Mouse (Mus musculus): Measurements from ENCODE around the gene L3mbtl1. TPM values are rescaled to one million over a fixed set of nuclear protein-coding genes. Genes with fewer than 3 reads are reported as not detected.

The L3mbtl1 gene
- polyA plus RNA-seq, 1 experiment from 2014 or later: 0.41 TPM

GRCm38 (mm10) chr2:163007299-163007698 is 64.0 kb downstream of the L3mbtl1 start:
- Histone ChIP-seq H3K4me2 (replicated peaks) (no peak overlapping the region), H3K36me3 (no peaks in the 10 kb centered on the region), H3K4me3 (no peak overlapping the region), H3K27ac (no peak overlapping the region), H3K27me3 (no peaks in the 10 kb centered on the region), H3K9ac (no peak overlapping the region), H3K9me3 (replicated peaks) (no peaks in the 10 kb centered on the region), H3K4me1 (no peaks in the 10 kb centered on the region)
- no peak for ATAC-seq (ENCODE audit: low FRiP score)
- WGBS: 80% methylated on average over 4 of the region's 4 CpGs

- ATAC-seq (ENCODE audit: low FRiP score): peak; percentile 97
- H3K4me3 ChIP-seq: peak within 1 kb of the TSS; percentile 67
- H3K9ac ChIP-seq: peak within 1 kb of the TSS; percentile 70
- WGBS: under 1% methylated on average over 57 of the region's 57 CpGs
- peak within 1 kb of the TSS; percentile 50 for H3K4me2 ChIP-seq (replicated peaks)
- H3K4me1 ChIP-seq: peaks cover 10% of the 10 kb centered on the region
- peak within 1 kb of the TSS; percentile 72 for H3K27ac ChIP-seq
- H3K27me3 ChIP-seq: no peaks in the 10 kb centered on the region
- H3K36me3 ChIP-seq: no peaks in the 10 kb centered on the region
- H3K9me3 ChIP-seq (replicated peaks): no peaks in the 10 kb centered on the region
Measured at GRCm38 (mm10) chr2:163016916-163017743, 73.9 kb downstream of the L3mbtl1 start, which contains the start of gene Ift52. Ift52 (plus strand) TSS chr2:163017354.

Other genes starting within 250 kb of the L3mbtl1 start
- gene Srsf6, start 11.9 kb upstream of the L3mbtl1 start, polyA plus RNA-seq (2016; fragmentation: Nextera tagmentation; extraction: Ambion mirVana): 223 and 252 TPM in 2 replicates
- not detected in 2 replicates for gene Sgk2, start 43.9 kb downstream of the L3mbtl1 start, polyA plus RNA-seq (2016; fragmentation: Nextera tagmentation; extraction: Ambion mirVana)
- 48.9 and 52.7 TPM in 2 replicates for gene Ift52, start 73.9 kb downstream of the L3mbtl1 start, polyA plus RNA-seq (2016; fragmentation: Nextera tagmentation; extraction: Ambion mirVana)
- gene Mybl2, start 111.2 kb downstream of the L3mbtl1 start, polyA plus RNA-seq (2016; fragmentation: Nextera tagmentation; extraction: Ambion mirVana): 16.4 and 23.3 TPM in 2 replicates
- gene Gtsf1l, start 144.4 kb downstream of the L3mbtl1 start, polyA plus RNA-seq (2016; fragmentation: Nextera tagmentation; extraction: Ambion mirVana): 0.30 TPM in 1 of 2 replicates, not detected in the other